Mouse (Mus musculus): ENCODE data around the gene Stat5b. TPM values are rescaled to one million over a fixed set of nuclear protein-coding genes. Genes with fewer than 3 reads are reported as not detected.

Gene Stat5b
- total and polyA plus RNA-seq, 2 experiments from 2014 or later = 23.3 to 48.2 TPM

GRCm38 (mm10) chr11:100823543-100824313 is 26.8 kb downstream of the Stat5b start:
- H3K36me3 ChIP-seq (replicated peaks; ENCODE audit: control insufficient read depth, insufficient read depth, low read length) = no peaks in the 10 kb centered on the region
- H3K27ac ChIP-seq (ENCODE audit: low read depth) = no peak overlapping the region; the same call in 1 of the 2 replicates
- no peaks in the 10 kb centered on the region for H3K9me3 ChIP-seq (replicated peaks; ENCODE audit: control insufficient read depth, low read length)
- H3K4me2 ChIP-seq (ENCODE audit: low read depth, low read length) = no peak overlapping the region
- 46% methylated on average over 8 of the region's 8 CpGs for WGBS
- no peaks in the 10 kb centered on the region for H3K27me3 ChIP-seq (ENCODE audit: control insufficient read depth, insufficient read depth, low read length)
- ATAC-seq (ENCODE audit: insufficient read depth, low read depth) (no peak), DNase-seq (ENCODE audit: low spot score) (no peak)
- no peak overlapping the region for H3K9ac ChIP-seq (replicated peaks; ENCODE audit: low read depth, low read length)
- H3K4me3 ChIP-seq (ENCODE audit: low read depth, low read length) = no peak overlapping the region
- no peak for TF ChIP-seq CTCF (IDR thresholded peaks at IDR 0.05; ENCODE audit: low read depth)
- no peak for TF ChIP-seq EP300 (IDR thresholded peaks at IDR 0.05; ENCODE audit: low read depth)
- peaks cover 30% of the 10 kb centered on the region for H3K4me1 ChIP-seq (ENCODE audit: control insufficient read depth, insufficient read depth)

GRCm38 (mm10) chr11:100822365-100822764 is 28.2 kb downstream of the Stat5b start:
- Histone ChIP-seq H3K36me3 (replicated peaks; ENCODE audit: control insufficient read depth, insufficient read depth, low read length) (no peaks in the 10 kb centered on the region), H3K4me3 (ENCODE audit: low read depth, low read length) (no peak overlapping the region; the same call in 1 of the 2 replicates), H3K4me1 (ENCODE audit: control insufficient read depth, insufficient read depth) (peaks cover 21% of the 10 kb centered on the region), H3K27me3 (ENCODE audit: control insufficient read depth, insufficient read depth, low read length) (no peaks in the 10 kb centered on the region), H3K9ac (replicated peaks; ENCODE audit: low read depth, low read length) (no peak overlapping the region; the same call in 1 of the 2 replicates), H3K27ac (ENCODE audit: low read depth) (peak overlapping the region; percentile 62), H3K9me3 (replicated peaks; ENCODE audit: control insufficient read depth, low read length) (no peaks in the 10 kb centered on the region), H3K4me2 (ENCODE audit: low read depth, low read length) (peak overlapping the region; percentile 45)
- TF ChIP-seq EP300 (IDR thresholded peaks at IDR 0.05; ENCODE audit: low read depth) = no peak
- TF ChIP-seq CTCF (IDR thresholded peaks at IDR 0.05; ENCODE audit: low read depth) = no peak
- ATAC-seq (ENCODE audit: insufficient read depth, low read depth) (peak; percentile 67; the same call in 1 of the 2 replicates), DNase-seq (ENCODE audit: low spot score) (peak; percentile 65)
- WGBS = 44% methylated on average over 12 of the region's 12 CpGs

- Histone ChIP-seq H3K4me2 (ENCODE audit: low read depth, low read length) (peak overlapping the region; percentile 45; the same call in 1 of the 2 replicates), H3K36me3 (replicated peaks; ENCODE audit: control insufficient read depth, insufficient read depth, low read length) (no peaks in the 10 kb centered on the region), H3K4me3 (ENCODE audit: low read depth, low read length) (no peak overlapping the region), H3K27ac (ENCODE audit: low read depth) (no peak overlapping the region), H3K27me3 (ENCODE audit: control insufficient read depth, insufficient read depth, low read length) (no peaks in the 10 kb centered on the region), H3K9me3 (replicated peaks; ENCODE audit: control insufficient read depth, low read length) (no peaks in the 10 kb centered on the region), H3K4me1 (ENCODE audit: control insufficient read depth, insufficient read depth) (peaks cover 26% of the 10 kb centered on the region), H3K9ac (replicated peaks; ENCODE audit: low read depth, low read length) (no peak overlapping the region; the same call in 1 of the 2 replicates)
- 84% methylated on average over 13 of the region's 13 CpGs for WGBS
- ATAC-seq (ENCODE audit: insufficient read depth, low read depth) (no peak), DNase-seq (ENCODE audit: low spot score) (no peak)
- TF ChIP-seq EP300 (IDR thresholded peaks at IDR 0.05; ENCODE audit: low read depth) = no peak
- no peak for TF ChIP-seq CTCF (IDR thresholded peaks at IDR 0.05; ENCODE audit: low read depth)
Observed at GRCm38 (mm10) chr11:100821605-100822220, 28.8 kb downstream of the Stat5b start.

- Histone ChIP-seq H3K9me3 (replicated peaks; ENCODE audit: control insufficient read depth, low read length) (no peaks in the 10 kb centered on the region), H3K27ac (ENCODE audit: low read depth) (no peak overlapping the region), H3K9ac (replicated peaks; ENCODE audit: low read depth, low read length) (no peak overlapping the region), H3K4me2 (ENCODE audit: low read depth, low read length) (no peak overlapping the region), H3K36me3 (replicated peaks; ENCODE audit: control insufficient read depth, insufficient read depth, low read length) (no peaks in the 10 kb centered on the region), H3K4me1 (ENCODE audit: control insufficient read depth, insufficient read depth) (peaks cover 29% of the 10 kb centered on the region), H3K27me3 (ENCODE audit: control insufficient read depth, insufficient read depth, low read length) (no peaks in the 10 kb centered on the region), H3K4me3 (ENCODE audit: low read depth, low read length) (no peak overlapping the region)
- 86% methylated on average over 8 of the region's 8 CpGs for WGBS
- ATAC-seq (ENCODE audit: insufficient read depth, low read depth) (no peak), DNase-seq (ENCODE audit: low spot score) (no peak)
- TF ChIP-seq CTCF (IDR thresholded peaks at IDR 0.05; ENCODE audit: low read depth) = no peak
- TF ChIP-seq EP300 (IDR thresholded peaks at IDR 0.05; ENCODE audit: low read depth) = no peak
Observed at GRCm38 (mm10) chr11:100820047-100820446, 30.5 kb downstream of the Stat5b start.

- H3K9ac ChIP-seq (replicated peaks; ENCODE audit: low read depth, low read length) = no peak overlapping the region
- H3K4me2 ChIP-seq (ENCODE audit: low read depth, low read length) = no peak overlapping the region
- DNase-seq (ENCODE audit: low spot score) (no peak), ATAC-seq (ENCODE audit: insufficient read depth, low read depth) (no peak; the same call in 1 of the 2 replicates)
- TF ChIP-seq CTCF (IDR thresholded peaks at IDR 0.05; ENCODE audit: low read depth) (no peak), EP300 (IDR thresholded peaks at IDR 0.05; ENCODE audit: low read depth) (no peak)
- no peaks in the 10 kb centered on the region for H3K27me3 ChIP-seq (ENCODE audit: control insufficient read depth, insufficient read depth, low read length)
- no peak overlapping the region for H3K4me3 ChIP-seq (ENCODE audit: low read depth, low read length)
- 39% methylated on average over 16 of the region's 16 CpGs for WGBS
- no peaks in the 10 kb centered on the region for H3K36me3 ChIP-seq (replicated peaks; ENCODE audit: control insufficient read depth, insufficient read depth, low read length)
- no peak overlapping the region for H3K27ac ChIP-seq (ENCODE audit: low read depth)
- H3K4me1 ChIP-seq (ENCODE audit: control insufficient read depth, insufficient read depth) = peaks cover 29% of the 10 kb centered on the region
- no peaks in the 10 kb centered on the region for H3K9me3 ChIP-seq (replicated peaks; ENCODE audit: control insufficient read depth, low read length)
Observed at GRCm38 (mm10) chr11:100819626-100820025, 30.9 kb downstream of the Stat5b start.
